Mouse (Mus musculus) kidney, postnatal 0 days (tissue): ENCODE results near the gene M1ap. TPM values are rescaled to one million over a fixed set of nuclear protein-coding genes. Genes with fewer than 3 reads are reported as not detected.

Experiments
- ATAC-seq: fragments of 200-750 bp; cut with Nextera tagmentation; replicated peaks from 2 replicates; pipeline ENCODE4 v1.8.0; 2017; ENCODE audit warnings: low read depth, moderate number of reproducible peaks, moderate TSS enrichment, moderate library complexity; ENCODE audit not compliant: low FRiP score
- DNase-seq: peaks from one replicate; pipeline ENCODE4 v3.0.0-alpha.2; 2016; ENCODE audit warnings: low spot score
- H3K27ac ChIP-seq: fragments of 300-500 bp; sonication (generic); 2 replicates; pipeline ENCODE4 v1.5.1; 2014; ENCODE audit warnings: mild to moderate bottlenecking
- H3K27me3 ChIP-seq: fragments of 300-500 bp; sonication (generic); 2 replicates; pipeline ENCODE4 v1.6.1; 2014; ENCODE audit warnings: low read length, mixed read lengths; ENCODE audit not compliant: insufficient read depth
- H3K36me3 ChIP-seq: fragments of 300-500 bp; sonication (generic); 2 replicates; pipeline ENCODE4 v1.6.1; 2014; ENCODE audit warnings: low read length, mixed read lengths; ENCODE audit not compliant: insufficient read depth
- H3K4me1 ChIP-seq: fragments of 300-500 bp; sonication (generic); replicated peaks from 2 replicates; pipeline ENCODE4 v1.6.1; 2014; ENCODE audit warnings: antibody characterized with exemption, low read length, mixed read lengths; ENCODE audit not compliant: insufficient read depth
- H3K4me2 ChIP-seq: fragments of 300-500 bp; sonication (generic); 2 replicates; pipeline ENCODE4 v1.6.1; 2014; ENCODE audit warnings: mild to moderate bottlenecking, low read length, moderate library complexity, mixed read lengths
- H3K4me3 ChIP-seq: fragments of 300-500 bp; sonication (generic); replicated peaks from 2 replicates; pipeline ENCODE4 v1.5.1; 2014; ENCODE audit warnings: low read depth, low read length
- H3K9ac ChIP-seq: fragments of 300-500 bp; sonication (generic); 2 replicates; pipeline ENCODE4 v1.6.1; 2014; ENCODE audit warnings: low read depth, low read length
- H3K9me3 ChIP-seq: fragments of 300-500 bp; sonication (generic); replicated peaks from 2 replicates; pipeline ENCODE4 v1.6.1; 2016; ENCODE audit warnings: low read length, inconsistent platforms, mixed read lengths
- CTCF ChIP-seq: IDR thresholded peaks from 2 replicates; pipeline ENCODE4 v1.5.1; 2016; ENCODE audit warnings: antibody characterized with exemption, low read depth, mild to moderate bottlenecking, moderate library complexity
- WGBS: fragments of 180-500 bp; shearing (Covaris S2); extraction: QIAGEN DNeasy Blood & Tissue Kit; methylation state at CpG from one replicate; pipeline ENCODE4 v1.1.7; 2014; 5-methylcytosine and 5-hydroxymethylcytosine counted together
- polyA plus RNA-seq: library from polyadenylated mRNA; unstranded; fragments of >200 nt; fragmentation: Nextera tagmentation; extraction: Ambion mirVana; gene quantifications from 2 replicates; pipeline ENCODE4 v1.2.1, GENCODE M21; 2015

M1ap gene
- polyA plus RNA-seq, 1 experiment from 2014 or later: 0.32 TPM

- peak; percentile 85 for TF ChIP-seq CTCF
- no peaks in the 10 kb centered on the region for H3K4me1 ChIP-seq
- no peak overlapping the region for H3K9ac ChIP-seq
- no peaks in the 10 kb centered on the region for H3K27me3 ChIP-seq
- ATAC-seq (peak; percentile 59; the same call in 1 of the 2 replicates), DNase-seq (peak; percentile 65)
- no peak overlapping the region for H3K4me3 ChIP-seq
- H3K36me3 ChIP-seq: no peaks in the 10 kb centered on the region
- H3K27ac ChIP-seq: no peak overlapping the region
- H3K9me3 ChIP-seq: no peaks in the 10 kb centered on the region
- no peak overlapping the region for H3K4me2 ChIP-seq
- WGBS: 20% methylated on average over 8 of the region's 8 CpGs
Observed at GRCm38 (mm10) chr6:82917778-82918129, 28.9 kb upstream of the M1ap start.

- H3K9me3 ChIP-seq: no peaks in the 10 kb centered on the region
- ATAC-seq: no peak
- no peak overlapping the region for H3K9ac ChIP-seq
- H3K4me2 ChIP-seq: no peak overlapping the region
- H3K27me3 ChIP-seq: no peaks in the 10 kb centered on the region
- H3K36me3 ChIP-seq: no peaks in the 10 kb centered on the region
- no peak overlapping the region for H3K27ac ChIP-seq
- H3K4me3 ChIP-seq: no peak overlapping the region
- TF ChIP-seq CTCF: no peak
- 73% methylated on average over 14 of the region's 14 CpGs for WGBS
- no peaks in the 10 kb centered on the region for H3K4me1 ChIP-seq
- DNase-seq: no peak
Observed at GRCm38 (mm10) chr6:82918371-82918770, 28.3 kb upstream of the M1ap start.

GRCm38 (mm10) chr6:82919520-82919919 lies 27.2 kb upstream of the M1ap start:
- H3K4me2 ChIP-seq: no peak overlapping the region
- H3K36me3 ChIP-seq: no peaks in the 10 kb centered on the region
- no peak for TF ChIP-seq CTCF
- no peak overlapping the region for H3K4me3 ChIP-seq
- no peak overlapping the region for H3K9ac ChIP-seq
- no peak overlapping the region for H3K27ac ChIP-seq
- H3K4me1 ChIP-seq: no peaks in the 10 kb centered on the region
- no peaks in the 10 kb centered on the region for H3K27me3 ChIP-seq
- no peak for ATAC-seq
- 69% methylated on average over 8 of the region's 8 CpGs for WGBS
- DNase-seq: no peak
- no peaks in the 10 kb centered on the region for H3K9me3 ChIP-seq

- Histone ChIP-seq H3K36me3 (no peaks in the 10 kb centered on the region), H3K4me3 (no peak overlapping the region), H3K4me1 (no peaks in the 10 kb centered on the region), H3K4me2 (no peak overlapping the region), H3K27ac (no peak overlapping the region), H3K9me3 (no peaks in the 10 kb centered on the region), H3K9ac (no peak overlapping the region), H3K27me3 (no peaks in the 10 kb centered on the region)
- no peak for TF ChIP-seq CTCF
- ATAC-seq: no peak
- WGBS: 65% methylated on average over 9 of the region's 9 CpGs
- DNase-seq: no peak
Observed at GRCm38 (mm10) chr6:82921426-82922224, 25.1 kb upstream of the M1ap start.

GRCm38 (mm10) chr6:82925005-82925404 lies 21.7 kb upstream of the M1ap start:
- no peak overlapping the region for H3K4me2 ChIP-seq
- no peaks in the 10 kb centered on the region for H3K4me1 ChIP-seq
- no peak overlapping the region for H3K4me3 ChIP-seq
- ATAC-seq: no peak
- no peak overlapping the region for H3K27ac ChIP-seq
- H3K9me3 ChIP-seq: no peaks in the 10 kb centered on the region
- H3K27me3 ChIP-seq: no peaks in the 10 kb centered on the region
- WGBS: 57% methylated on average over 3 of the region's 3 CpGs
- no peak for DNase-seq
- no peak overlapping the region for H3K9ac ChIP-seq
- no peaks in the 10 kb centered on the region for H3K36me3 ChIP-seq
- peak; percentile 38 for TF ChIP-seq CTCF

GRCm38 (mm10) chr6:82926106-82926505 lies 20.6 kb upstream of the M1ap start:
- Histone ChIP-seq H3K27me3 (no peaks in the 10 kb centered on the region), H3K36me3 (no peaks in the 10 kb centered on the region), H3K4me1 (no peaks in the 10 kb centered on the region), H3K27ac (no peak overlapping the region), H3K9me3 (no peaks in the 10 kb centered on the region), H3K9ac (no peak overlapping the region), H3K4me2 (no peak overlapping the region), H3K4me3 (no peak overlapping the region)
- DNase-seq (no peak), ATAC-seq (no peak)
- WGBS: 83% methylated on average over 10 of the region's 10 CpGs
- no peak for TF ChIP-seq CTCF

GRCm38 (mm10) chr6:82926528-82926927 lies 20.2 kb upstream of the M1ap start:
- WGBS: 85% methylated on average over 7 of the region's 7 CpGs
- Histone ChIP-seq H3K36me3 (no peaks in the 10 kb centered on the region), H3K9ac (no peak overlapping the region), H3K9me3 (no peaks in the 10 kb centered on the region), H3K4me2 (no peak overlapping the region), H3K27ac (no peak overlapping the region), H3K27me3 (no peaks in the 10 kb centered on the region), H3K4me3 (no peak overlapping the region), H3K4me1 (no peaks in the 10 kb centered on the region)
- ATAC-seq (no peak), DNase-seq (no peak)
- no peak for TF ChIP-seq CTCF
